Mouse (Mus musculus) liver (tissue): ENCODE results near the gene Adam22.
A peak's percentile ranks its signal among the peaks of the same experiment; 100 is the strongest.

ENCODE experiments used
- DNase-seq: peaks from one replicate; pipeline ENCODE4 v3.0.0-alpha.2; 2020; ENCODE audit warnings: mixed read lengths

Gene Adam22

DNA sequence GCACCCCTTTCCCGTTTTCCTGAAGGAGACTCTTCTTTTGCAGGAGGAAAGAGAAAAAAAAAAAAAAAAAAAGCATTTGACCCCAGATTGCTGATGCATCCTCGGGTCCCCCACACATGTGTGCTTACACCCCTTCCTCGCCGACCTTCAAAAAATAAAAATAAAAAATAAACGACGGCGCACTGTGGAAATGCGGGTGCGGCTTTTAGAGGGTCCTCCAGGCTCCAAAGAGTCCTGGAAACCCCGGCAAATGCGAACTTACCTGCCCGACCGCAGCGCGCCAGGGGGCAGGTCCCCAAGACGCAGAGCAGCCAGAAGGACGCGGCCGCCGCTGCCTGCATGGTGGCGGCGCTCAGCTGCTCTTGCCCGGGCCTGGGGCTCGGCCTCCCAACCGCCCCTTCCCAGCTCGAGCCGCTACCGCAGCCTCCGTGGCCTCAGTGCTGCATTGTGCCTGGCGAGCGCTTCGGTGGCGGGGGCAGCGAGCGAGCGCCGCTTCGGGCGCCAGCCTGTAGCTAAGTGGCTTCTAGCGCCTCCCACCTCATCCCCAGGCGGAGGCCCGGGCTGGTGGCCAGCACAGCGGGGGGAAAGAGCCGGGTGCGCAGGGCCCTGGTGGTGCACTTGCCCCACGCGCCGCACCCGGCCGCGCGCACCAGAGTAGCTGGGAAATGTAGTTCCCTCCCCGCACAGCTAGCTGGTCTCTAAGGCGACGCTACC is at the start of gene Adam22:
Adam22 (minus strand) TSS at position 547 of the 714 bp plus-strand sequence.
- peak; percentile 49 for DNase-seq

DNA sequence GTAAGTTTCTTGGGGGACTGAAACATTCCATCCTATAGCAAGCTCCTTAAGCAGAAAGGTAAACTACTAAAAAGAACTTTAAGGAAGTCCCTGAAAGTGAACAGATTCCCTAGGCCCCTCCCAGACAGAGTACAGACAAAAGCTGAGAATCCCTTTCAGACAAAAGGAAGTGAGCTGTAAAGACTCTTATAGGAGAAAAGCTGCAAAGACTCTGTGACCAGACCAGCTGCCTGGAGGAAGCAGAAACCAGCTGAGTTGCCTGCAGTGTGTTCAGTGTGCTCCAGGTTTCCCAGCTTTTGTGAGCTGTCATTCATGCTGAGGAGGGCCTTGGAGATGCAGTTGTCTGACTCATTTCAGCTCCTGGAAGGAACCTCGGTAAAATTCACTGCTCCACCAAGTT is 49.5 kb upstream of the Adam22 start:
- DNase-seq = no peak

DNA sequence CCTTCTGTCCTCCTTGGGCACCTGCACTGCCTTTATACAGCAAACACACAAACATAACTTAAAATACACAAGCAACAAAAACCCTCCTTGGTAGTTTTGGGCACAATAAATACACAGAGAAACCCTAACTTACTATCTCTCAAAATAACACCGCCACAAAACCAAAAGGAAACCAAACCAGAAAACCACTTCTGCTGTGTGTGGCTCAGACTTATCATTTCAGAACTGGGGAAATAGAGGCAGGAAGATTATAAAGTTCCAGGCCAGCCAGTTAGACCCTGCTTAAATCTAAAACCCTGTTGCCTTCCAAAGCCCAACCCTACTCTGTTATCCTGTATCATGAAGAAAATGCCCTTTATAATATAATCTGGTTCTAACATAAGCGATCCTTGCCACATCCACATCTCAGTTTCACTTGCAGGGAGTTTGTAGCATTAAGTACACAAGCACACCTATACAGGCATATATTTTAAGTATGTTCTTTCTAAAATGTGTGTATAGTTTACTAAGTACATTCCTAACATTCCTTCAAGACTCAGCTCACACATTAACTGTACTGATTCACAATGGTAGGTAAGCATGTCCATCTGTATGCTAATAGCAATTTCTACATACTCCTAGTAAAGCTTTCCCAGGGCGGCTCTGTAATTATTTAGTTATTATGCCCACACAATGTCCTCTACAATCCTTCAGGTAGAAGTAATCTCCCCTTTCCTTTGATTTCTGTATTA is 48.9 kb upstream of the Adam22 start:
- DNase-seq = no peak

GRCm38 (mm10) chr5:8408746-8409145 is 40.8 kb upstream of the Adam22 start:
- DNase-seq = no peak

GRCm38 (mm10) chr5:8397587-8398249 is 29.8 kb upstream of the Adam22 start:
- no peak for DNase-seq

DNA sequence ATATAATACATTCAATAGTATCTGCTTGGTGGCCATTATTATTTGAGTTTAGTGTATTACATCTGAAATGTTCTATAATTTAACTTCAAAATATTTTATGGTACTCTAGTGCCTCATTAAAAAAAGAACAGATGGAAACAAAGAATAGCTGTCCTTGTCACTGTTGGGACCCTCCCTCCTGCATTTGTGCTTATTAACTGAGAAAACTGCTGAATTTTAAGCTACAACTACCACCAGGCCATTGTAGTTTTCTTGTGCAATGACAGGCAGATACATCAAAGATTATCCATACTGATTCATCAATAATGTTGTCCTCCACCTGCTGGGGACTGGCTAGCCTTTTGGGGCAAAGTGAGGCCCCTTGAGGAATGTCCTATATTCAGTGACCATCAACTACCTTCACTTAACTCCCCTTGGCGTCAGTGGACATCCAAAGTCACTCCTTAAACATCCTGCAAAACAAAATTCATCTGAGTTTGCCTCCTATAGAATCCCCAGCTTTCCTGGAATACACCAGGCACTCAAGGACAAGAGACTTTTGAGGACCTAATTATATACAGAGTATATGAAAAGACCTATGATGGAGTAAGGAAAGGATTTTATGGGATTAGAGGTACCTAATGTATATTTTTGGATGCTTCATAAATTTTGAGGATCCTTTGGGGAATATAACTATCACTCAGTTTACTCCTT is 26.1 kb upstream of the Adam22 start:
- no peak for DNase-seq

- no peak for DNase-seq
These were observed 6.4 kb upstream of the Adam22 start for GRCm38 (mm10) chr5:8374297-8374906.

DNA sequence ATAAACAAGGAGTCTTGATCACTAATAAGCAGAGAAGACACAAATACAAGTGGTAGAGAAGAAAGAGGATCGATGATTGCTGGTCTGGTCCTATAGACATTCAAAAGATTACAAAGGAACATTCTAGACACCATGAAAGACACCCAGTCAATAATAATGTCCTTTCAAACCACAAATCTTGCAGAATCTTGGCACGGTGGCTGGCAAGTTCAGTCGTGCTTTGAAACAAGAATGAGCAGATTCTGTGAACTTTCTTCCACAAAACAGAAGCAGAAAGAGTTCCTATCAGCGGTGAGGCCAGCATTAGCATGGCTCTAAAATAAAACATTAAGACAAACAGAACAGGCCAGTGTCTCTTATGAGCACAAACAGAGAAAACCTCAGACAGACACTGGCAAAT is 5.5 kb upstream of the Adam22 start:
- DNase-seq = no peak

- DNase-seq = no peak
These were observed 821 bp upstream of the Adam22 start for GRCm38 (mm10) chr5:8368781-8369180.

DNA sequence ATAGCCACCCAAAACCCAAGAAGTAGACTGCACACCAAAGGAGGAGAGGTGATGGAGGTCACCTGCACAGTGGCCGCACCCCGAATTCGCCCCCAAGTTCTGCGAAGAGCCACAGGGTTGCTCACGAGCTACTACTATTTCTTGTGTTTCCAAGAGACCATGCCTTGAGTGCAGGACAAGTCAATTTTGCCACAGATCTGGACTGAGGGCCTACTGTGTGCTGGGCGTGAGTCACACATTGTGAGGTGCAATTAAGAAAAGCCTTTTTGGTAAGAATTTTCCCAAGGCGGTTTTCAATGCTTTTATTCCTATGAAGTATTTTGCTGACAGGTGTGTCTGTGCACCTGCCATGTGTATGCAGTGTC is 350 bp upstream of the Adam22 start:
- no peak for DNase-seq

- DNase-seq = no peak
These were observed 968 bp downstream of the Adam22 start for GRCm38 (mm10) chr5:8366771-8367613.

GRCm38 (mm10) chr5:8362361-8362760 is 5.6 kb downstream of the Adam22 start:
- DNase-seq = no peak

DNA sequence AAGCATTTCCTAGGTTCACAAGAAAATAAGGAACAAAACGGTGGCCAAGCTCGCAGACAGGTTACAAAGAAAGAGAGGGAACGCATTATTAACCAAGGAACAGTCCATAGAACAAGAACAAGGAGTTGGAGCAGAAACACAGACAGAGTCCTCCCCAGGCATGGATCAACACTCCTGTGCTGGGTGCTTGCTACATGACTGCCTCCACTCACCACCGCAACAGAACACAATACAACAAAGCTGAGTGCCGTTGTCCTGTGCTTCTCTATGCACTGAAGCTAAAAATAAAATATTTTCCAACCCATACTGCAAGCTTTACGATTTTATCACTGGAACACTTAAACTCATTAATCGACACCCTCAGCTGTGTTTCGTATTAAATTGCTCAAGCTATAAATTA is 10.3 kb downstream of the Adam22 start:
- no peak for DNase-seq

DNA sequence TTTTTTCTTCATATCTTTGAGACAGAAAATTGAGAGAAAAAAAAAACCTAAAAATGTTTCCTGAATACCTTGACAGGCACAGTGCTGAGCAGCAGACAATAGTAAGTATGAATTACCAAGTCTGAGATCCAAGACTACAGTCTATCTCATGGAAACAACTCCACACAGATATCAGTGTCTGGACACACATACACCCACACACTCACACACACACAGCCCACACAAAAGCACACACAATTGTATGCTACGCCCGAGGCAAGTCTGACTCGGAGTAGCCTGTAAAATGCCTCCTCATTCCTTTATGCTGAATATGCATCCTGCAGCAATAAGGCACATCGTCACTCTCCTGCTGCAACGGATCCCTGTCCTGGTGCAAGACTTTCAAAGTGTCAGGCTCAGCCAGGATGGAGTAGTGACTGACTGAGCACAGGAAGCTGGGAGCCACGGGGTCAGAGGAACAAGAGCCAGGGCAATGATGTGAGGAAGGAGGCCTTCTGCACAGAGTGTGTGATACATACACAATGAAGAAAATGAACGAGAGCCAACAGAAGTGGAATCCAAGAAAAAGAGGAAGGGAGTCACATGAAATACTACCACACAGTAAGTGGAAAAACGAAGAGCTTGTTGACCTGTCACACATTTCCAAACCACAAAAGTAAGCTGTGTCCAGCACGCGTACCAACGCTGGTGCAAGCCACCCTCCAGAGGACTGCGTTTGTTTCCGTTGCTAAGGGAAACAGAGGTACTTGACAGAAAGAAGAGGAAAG is 10.9 kb downstream of the Adam22 start:
- DNase-seq = no peak

- no peak for DNase-seq
These were observed 11.6 kb downstream of the Adam22 start for GRCm38 (mm10) chr5:8356326-8356725.

GRCm38 (mm10) chr5:8349557-8349956 is 18.4 kb downstream of the Adam22 start:
- DNase-seq = no peak

DNA sequence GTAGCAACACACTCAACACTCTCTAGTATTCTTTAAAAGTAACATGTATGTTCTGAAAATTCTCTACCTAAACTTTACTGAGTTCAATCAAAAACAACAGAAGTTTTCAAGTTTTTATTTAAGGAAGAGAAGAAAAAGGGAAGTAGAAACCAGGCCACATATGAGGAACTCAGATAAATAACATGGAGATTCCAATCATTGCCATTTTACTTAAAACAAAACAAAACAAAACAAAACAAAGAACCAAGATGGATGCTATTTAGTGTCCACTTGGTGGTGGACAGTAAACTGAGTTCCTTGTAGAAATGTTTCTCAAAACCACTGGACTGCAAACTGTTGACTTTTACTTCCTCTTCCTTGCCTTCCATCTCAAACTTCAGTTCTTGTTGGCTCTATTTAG is 21.6 kb downstream of the Adam22 start:
- no peak for DNase-seq

DNA sequence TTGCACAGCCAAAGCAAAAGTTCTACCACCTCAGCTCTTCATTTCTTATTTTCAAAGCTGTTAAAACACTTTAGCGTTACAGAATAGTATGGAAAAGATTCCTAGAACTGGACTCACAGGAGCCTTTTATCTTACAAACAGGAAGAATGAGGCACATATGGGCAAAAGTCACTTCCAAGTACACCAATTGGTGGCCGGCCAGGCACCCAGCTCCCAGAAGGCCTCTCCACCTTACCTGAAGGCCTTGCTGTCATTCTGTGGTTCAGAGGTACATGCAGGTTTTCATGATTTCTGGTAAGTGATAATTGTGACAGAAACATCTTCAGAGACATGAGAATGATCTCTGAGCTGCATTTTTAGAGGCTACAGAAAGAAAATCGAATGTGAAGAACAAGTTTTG is 24.7 kb downstream of the Adam22 start:
- no peak for DNase-seq

GRCm38 (mm10) chr5:8341676-8342075 is 26.3 kb downstream of the Adam22 start:
- no peak for DNase-seq

DNA sequence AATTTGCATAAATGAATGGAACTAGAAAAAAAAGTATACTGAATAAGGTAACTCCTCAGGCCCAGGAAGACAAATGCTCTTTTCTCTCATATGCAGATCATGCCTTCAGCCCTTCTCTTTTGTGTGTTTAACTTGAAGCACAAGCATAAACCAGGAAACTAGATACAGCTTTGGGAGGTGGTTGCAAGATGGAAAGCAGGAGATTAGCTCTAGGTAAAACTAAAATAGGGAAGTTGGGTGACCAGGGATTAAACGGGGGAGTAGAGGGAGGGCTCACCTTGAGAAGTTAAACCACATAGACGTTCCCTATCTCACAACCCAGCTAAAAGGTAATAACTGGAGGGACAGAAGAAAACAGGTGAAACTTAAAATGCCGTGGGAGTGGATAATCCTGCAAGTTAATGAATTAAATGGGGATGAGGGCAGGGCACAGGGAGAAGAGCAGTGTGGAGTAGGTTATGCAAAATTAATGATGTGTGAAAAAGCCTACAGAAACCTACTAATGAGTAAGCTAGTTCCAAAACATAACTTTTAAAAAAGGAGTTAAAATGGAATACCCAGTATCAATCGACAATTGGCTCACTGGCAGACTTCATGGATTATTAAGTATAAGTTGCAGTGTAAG is 40.2 kb downstream of the Adam22 start:
- no peak for DNase-seq

DNA sequence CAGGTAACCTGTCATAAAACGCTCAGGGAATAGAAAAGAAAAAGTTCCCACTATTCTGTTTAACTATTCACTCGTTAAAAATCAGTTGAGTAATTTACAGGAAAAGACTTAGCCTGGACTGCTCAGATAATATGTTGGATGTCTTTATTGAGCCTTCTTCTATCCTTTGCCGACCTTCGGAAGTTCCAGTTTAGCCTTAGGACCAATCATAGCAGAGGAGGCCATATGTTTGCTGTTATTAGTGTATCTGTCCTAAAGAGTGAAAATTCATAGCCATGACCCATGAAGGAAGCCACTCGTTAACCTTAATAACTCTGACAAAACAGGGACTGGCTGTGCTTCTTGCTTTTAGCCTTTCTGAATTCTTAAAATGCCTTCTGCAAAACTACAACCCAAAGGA is 41.3 kb downstream of the Adam22 start:
- no peak for DNase-seq
